In genomic region chr4:99198721-99199120, GRCm38 (mm10) we compare ENCODE assay signal across 24 mouse cellular contexts.
"Had no signal": no experiment of that assay in that cellular context is flagged by ENCODE, and none has a peak within 500 bp of the region (broad histone marks: within the 10 kb centered on the region; RNA-seq: fewer than 3 reads in every experiment).

No protein-coding gene starts in this region.

- H3K36me3 ChIP-seq: limb, embryonic 13.5 days; liver, embryonic 12.5 days; liver, embryonic 15.5 days; lung, embryonic 15.5 days; midbrain, embryonic 12.5 days; midbrain, embryonic 15.5 days; neural tube, embryonic 12.5 days; neural tube, embryonic 15.5 days had no signal

- ATAC-seq: liver, embryonic 12.5 days; midbrain, embryonic 15.5 days had no signal

- H3K27me3 ChIP-seq: limb, embryonic 13.5 days; liver, embryonic 12.5 days; liver, embryonic 15.5 days; lung, embryonic 15.5 days; midbrain, embryonic 12.5 days; midbrain, embryonic 15.5 days; neural tube, embryonic 12.5 days; neural tube, embryonic 15.5 days had no signal

- H3K4me2 ChIP-seq: limb, embryonic 13.5 days; liver, embryonic 15.5 days; lung, embryonic 15.5 days; midbrain, embryonic 12.5 days; midbrain, embryonic 15.5 days; neural tube, embryonic 12.5 days; neural tube, embryonic 15.5 days had no signal

- H3K9me3 ChIP-seq: limb, embryonic 13.5 days; liver, embryonic 12.5 days; liver, embryonic 15.5 days; lung, embryonic 15.5 days; midbrain, embryonic 12.5 days; midbrain, embryonic 15.5 days; neural tube, embryonic 12.5 days; neural tube, embryonic 15.5 days had no signal

- H3K9ac ChIP-seq: limb, embryonic 13.5 days; liver, embryonic 12.5 days; liver, embryonic 15.5 days; lung, embryonic 15.5 days; midbrain, embryonic 12.5 days; midbrain, embryonic 15.5 days; neural tube, embryonic 12.5 days; neural tube, embryonic 15.5 days had no signal

- H3K27ac ChIP-seq: limb, embryonic 13.5 days; liver, embryonic 12.5 days; liver, embryonic 15.5 days; lung, embryonic 15.5 days; midbrain, embryonic 12.5 days; midbrain, embryonic 15.5 days; neural tube, embryonic 12.5 days; neural tube, embryonic 15.5 days had no signal

- H3K4me3 ChIP-seq: left cerebral cortex, adult 2 months; limb, embryonic 13.5 days; liver, embryonic 12.5 days; liver, embryonic 15.5 days; lung, embryonic 15.5 days; midbrain, embryonic 12.5 days; midbrain, embryonic 15.5 days; neural tube, embryonic 12.5 days; neural tube, embryonic 15.5 days had no signal

- H3K4me1 ChIP-seq: limb, embryonic 13.5 days; lung, embryonic 15.5 days; midbrain, embryonic 12.5 days; neural tube, embryonic 12.5 days had no signal

- DNase-seq: kidney, adult 18-20 months; kidney, adult 9 months; kidney, postnatal 25 days; layer of hippocampus, postnatal 36 days; left cerebral cortex, postnatal 4 days; liver; lung, adult 18-20 months; lung, postnatal 10 days; lung, postnatal 36 days; right cerebral cortex, adult 18-20 months; right cerebral cortex, postnatal 14 days; spleen, adult 18-20 months; thymus, adult 2 months; thymus, postnatal 14 days; thymus, postnatal 4 days had no signal
